Mouse (Mus musculus): ENCODE measurements around the gene Sik3. TPM values are rescaled to one million over a fixed set of nuclear protein-coding genes. Genes with fewer than 3 reads are reported as not detected.

Gene Sik3
- polyA plus RNA-seq (2021; fragmentation: Nextera tagmentation), result 12.3 and 14.0 TPM in 2 replicates
- long read RNA-seq, experiment 1, partial matches to known transcripts, result 29 of 47 reads
- long read RNA-seq, experiment 1, other reads (novel, unspliced or antisense), result 16 of 47 reads
- long read RNA-seq, experiment 2, partial matches to known transcripts, result 12 of 26 reads
- long read RNA-seq, experiment 2, other reads (novel, unspliced or antisense), result 13 of 26 reads

GRCm38 (mm10) chr9:46012091-46013008 is at the start of gene Sik3, which contains the start of gene Pafah1b2:
Sik3 (plus strand) TSS chr9:46012820.
Pafah1b2 (minus strand) TSS chr9:46012690.

GRCm38 (mm10) chr9:46228491-46228890 is 215.9 kb downstream of the Sik3 start, which contains the start of gene Apoa1:
Apoa1 (plus strand) TSS chr9:46228580.

GRCm38 (mm10) chr9:46235596-46235648 is 222.8 kb downstream of the Sik3 start, which contains the start of gene Apoc3:
Apoc3 (minus strand) TSS chr9:46235636.

GRCm38 (mm10) chr9:46240526-46241153 is 228.0 kb downstream of the Sik3 start, which contains the start of gene Apoa4:
Apoa4 (plus strand) TSS chr9:46240696.

GRCm38 (mm10) chr9:46268343-46268873 is 255.8 kb downstream of the Sik3 start, which contains the start of gene Apoa5:
Apoa5 (plus strand) TSS chr9:46268633.

GRCm38 (mm10) chr9:46272677-46273454 is 260.2 kb downstream of the Sik3 start, which contains the start of gene Zpr1:
Zpr1 (plus strand) TSS chr9:46273064.

Other genes with a start within 250 kb of the Sik3 start
- 1.5 and 1.9 TPM in 2 replicates for gene Cep164, start 184.1 kb upstream of the Sik3 start, polyA plus RNA-seq (2021; fragmentation: Nextera tagmentation)
- gene Bace1, start 174.2 kb upstream of the Sik3 start, polyA plus RNA-seq (2021; fragmentation: Nextera tagmentation), result 29.3 and 30.1 TPM in 2 replicates
- gene Pcsk7, start 106.3 kb upstream of the Sik3 start, polyA plus RNA-seq (2021; fragmentation: Nextera tagmentation), result 6.9 and 7.1 TPM in 2 replicates
- gene Rnf214, start 105.9 kb upstream of the Sik3 start, polyA plus RNA-seq (2021; fragmentation: Nextera tagmentation), result 27.7 and 44.1 TPM in 2 replicates
- 3.7 and 4.3 TPM in 2 replicates for gene Tagln, start 76.8 kb upstream of the Sik3 start, polyA plus RNA-seq (2021; fragmentation: Nextera tagmentation)
- 10.9 and 44.3 TPM in 2 replicates for gene Sidt2, start 57.6 kb upstream of the Sik3 start, polyA plus RNA-seq (2021; fragmentation: Nextera tagmentation)
- 131 and 177 TPM in 2 replicates for gene Pafah1b2, start 130 bp upstream of the Sik3 start, polyA plus RNA-seq (2021; fragmentation: Nextera tagmentation)
- gene Apoa1, start 215.8 kb downstream of the Sik3 start, polyA plus RNA-seq (2021; fragmentation: Nextera tagmentation), result 1.1 and 1.9 TPM in 2 replicates
- gene Apoc3, start 222.8 kb downstream of the Sik3 start, polyA plus RNA-seq (2021; fragmentation: Nextera tagmentation), result 1.7 and 2.2 TPM in 2 replicates
- not detected in 2 replicates for gene Apoa4, start 227.9 kb downstream of the Sik3 start, polyA plus RNA-seq (2021; fragmentation: Nextera tagmentation)